ENCODE assay signal across 26 mouse cellular contexts in genomic region chr5:32199136-32199535, GRCm38 (mm10). TPM values are rescaled to one million over a fixed set of nuclear protein-coding genes. Genes with fewer than 3 reads are reported as not detected.
DNase-seq lines count a peak whose midpoint lies in the region; ATAC-seq lines count a peak whose summit lies in the region.
"Had no signal": no experiment of that assay in that cellular context is flagged by ENCODE, and none has a peak within 500 bp of the region (broad histone marks: within the 10 kb centered on the region; RNA-seq: fewer than 3 reads in every experiment).

No protein-coding gene starts in this region.

- no peaks in the 10 kb centered on the region for H3K27me3 ChIP-seq in embryonic facial prominence, embryonic 14.5 days (replicated peaks; ENCODE audit: control insufficient read depth, insufficient read depth, low read length)
- no peaks in the 10 kb centered on the region for H3K27me3 ChIP-seq in embryonic facial prominence, embryonic 10.5 days (replicated peaks; ENCODE audit: low read depth, poor library complexity, severe bottlenecking)
- no peaks in the 10 kb centered on the region for H3K27me3 ChIP-seq in stomach, embryonic 15.5 days (replicated peaks)
- no peaks in the 10 kb centered on the region for H3K27me3 ChIP-seq in liver, embryonic 11.5 days (replicated peaks; ENCODE audit: control insufficient read depth, insufficient read depth, low read length)
- H3K27me3 ChIP-seq: hindbrain, embryonic 12.5 days had no signal

- WGBS in embryonic facial prominence, embryonic 14.5 days: 54% methylated on average over 3 of the region's 3 CpGs
- WGBS in embryonic facial prominence, embryonic 10.5 days: 75% methylated on average over 3 of the region's 3 CpGs
- WGBS in stomach, embryonic 15.5 days: 59% methylated on average over 3 of the region's 3 CpGs
- 50% methylated on average over 3 of the region's 3 CpGs for WGBS in liver, embryonic 11.5 days

- no peak overlapping the region for H3K4me2 ChIP-seq in embryonic facial prominence, embryonic 14.5 days (ENCODE audit: low read depth, low read length)
- no peak overlapping the region for H3K4me2 ChIP-seq in stomach, embryonic 15.5 days
- H3K4me2 ChIP-seq in liver, embryonic 11.5 days: no peak overlapping the region
- H3K4me2 ChIP-seq: hindbrain, embryonic 12.5 days had no signal

- H3K4me1 ChIP-seq in embryonic facial prominence, embryonic 14.5 days (ENCODE audit: control insufficient read depth, insufficient read depth, low read length): no peaks in the 10 kb centered on the region
- peaks cover 9% of the 10 kb centered on the region; the same call in 1 of the 2 replicates for H3K4me1 ChIP-seq in embryonic facial prominence, embryonic 10.5 days
- H3K4me1 ChIP-seq in stomach, embryonic 15.5 days: 0 out of 2 replicates have a peak, but pooled peaks cover 2% of the 10 kb centered on the region
- H3K4me1 ChIP-seq in liver, embryonic 11.5 days (replicated peaks; ENCODE audit: control insufficient read depth, insufficient read depth, low read length): no peaks in the 10 kb centered on the region
- H3K4me1 ChIP-seq: hindbrain, embryonic 12.5 days had no signal

- no peak overlapping the region for H3K27ac ChIP-seq in embryonic facial prominence, embryonic 14.5 days (replicated peaks; ENCODE audit: low read depth, low read length)
- no peak overlapping the region for H3K27ac ChIP-seq in embryonic facial prominence, embryonic 10.5 days (replicated peaks)
- H3K27ac ChIP-seq in stomach, embryonic 15.5 days: peak overlapping the region; percentile 65
- no peak overlapping the region for H3K27ac ChIP-seq in liver, embryonic 11.5 days (ENCODE audit: low read depth, low read length)
- H3K27ac ChIP-seq: hindbrain, embryonic 12.5 days; layer of hippocampus, adult 2 months had no signal

- H3K9ac ChIP-seq in embryonic facial prominence, embryonic 14.5 days (ENCODE audit: low read depth, low read length): no peak overlapping the region
- no peak overlapping the region for H3K9ac ChIP-seq in stomach, embryonic 15.5 days
- H3K9ac ChIP-seq in liver, embryonic 11.5 days (ENCODE audit: low read depth, low read length): no peak overlapping the region
- H3K9ac ChIP-seq: hindbrain, embryonic 12.5 days had no signal

- H3K4me3 ChIP-seq in embryonic facial prominence, embryonic 14.5 days (ENCODE audit: low read depth, low read length): no peak overlapping the region
- H3K4me3 ChIP-seq in embryonic facial prominence, embryonic 10.5 days: no peak overlapping the region
- no peak overlapping the region for H3K4me3 ChIP-seq in stomach, embryonic 15.5 days (replicated peaks)
- no peak overlapping the region for H3K4me3 ChIP-seq in liver, embryonic 11.5 days (ENCODE audit: low read depth, low read length)
- H3K4me3 ChIP-seq: erythroblast, embryonic 14.5 days; hindbrain, embryonic 12.5 days; layer of hippocampus, adult 2 months had no signal

- H3K36me3 ChIP-seq in embryonic facial prominence, embryonic 14.5 days (ENCODE audit: control insufficient read depth, insufficient read depth, low read length): no peaks in the 10 kb centered on the region
- no peaks in the 10 kb centered on the region for H3K36me3 ChIP-seq in embryonic facial prominence, embryonic 10.5 days (replicated peaks)
- no peaks in the 10 kb centered on the region for H3K36me3 ChIP-seq in stomach, embryonic 15.5 days
- H3K36me3 ChIP-seq in liver, embryonic 11.5 days (ENCODE audit: control insufficient read depth, insufficient read depth, low read length): no peaks in the 10 kb centered on the region
- H3K36me3 ChIP-seq: G1E; hindbrain, embryonic 12.5 days had no signal

- H3K9me3 ChIP-seq in embryonic facial prominence, embryonic 14.5 days (ENCODE audit: control insufficient read depth, low read length): no peaks in the 10 kb centered on the region
- no peaks in the 10 kb centered on the region for H3K9me3 ChIP-seq in embryonic facial prominence, embryonic 10.5 days
- H3K9me3 ChIP-seq in stomach, embryonic 15.5 days: no peaks in the 10 kb centered on the region
- no peaks in the 10 kb centered on the region for H3K9me3 ChIP-seq in liver, embryonic 11.5 days (ENCODE audit: control insufficient read depth, low read length)
- H3K9me3 ChIP-seq: G1E; hindbrain, embryonic 12.5 days had no signal

- DNase-seq in embryonic facial prominence, embryonic 14.5 days (ENCODE audit: low spot score): peak; percentile 49
- no peak for DNase-seq in embryonic facial prominence, embryonic 10.5 days (ENCODE audit: low spot score)
- peak; percentile 28 for DNase-seq in thymus, postnatal 25 days
- DNase-seq in spleen, adult 12 weeks (ENCODE audit: low spot score): no peak
- DNase-seq in right cerebral cortex, postnatal 10 days (ENCODE audit: low spot score in 2 of 2): no peak
- DNase-seq in liver, embryonic 11.5 days (ENCODE audit: low spot score): no peak
- DNase-seq: adrenal gland, postnatal 25 days; cerebellum, adult 11-12 months; cerebellum, postnatal 14 days; gastrocnemius, postnatal 14 days; kidney, adult 8-10 months; kidney, postnatal 14 days; layer of hippocampus, postnatal 36 days; lung, adult 2 months; retina, postnatal 1 day; right cerebral cortex, postnatal 4 days had no signal

- no peak for ATAC-seq in embryonic facial prominence, embryonic 14.5 days (ENCODE audit: low read depth)
- peak; percentile 50; the same call in 1 of the 2 replicates for ATAC-seq in common myeloid progenitor, adult 5-6 weeks (replicated peaks; ENCODE audit: low read depth, poor library complexity, severe bottlenecking)
- no peak for ATAC-seq in stomach, embryonic 15.5 days (ENCODE audit: insufficient read depth, low FRiP score, low read depth)
- no peak for ATAC-seq in liver, embryonic 11.5 days (replicated peaks; ENCODE audit: low FRiP score)
- ATAC-seq: CD4-positive, CD25-positive, alpha-beta regulatory T cell, adult 4 months; forebrain, embryonic 14.5 days; inflammation-experienced regulatory T-cells, adult 6 months had no signal

RNA-seq across cellular contexts. Expression of gene Plb1, which starts 33.4 kb away (rescaled TPM):
- 1.5 and 2.4 TPM in 2 replicates for polyA plus RNA-seq in embryonic facial prominence, embryonic 14.5 days (2014; fragmentation: Nextera tagmentation; extraction: Ambion mirVana)
- 0.06 TPM in 1 of 2 replicates, not detected in the other for polyA plus RNA-seq in embryonic facial prominence, embryonic 10.5 days (2016; fragmentation: Nextera tagmentation; extraction: Ambion mirVana)
- not detected in 2 replicates for total RNA-seq in common myeloid progenitor, adult 5-6 weeks (2017)
- polyA plus RNA-seq in stomach, embryonic 15.5 days (2015; fragmentation: Nextera tagmentation; extraction: Ambion mirVana): 0.93 and 0.98 TPM in 2 replicates
- not detected in 2 replicates for polyA plus RNA-seq in liver, embryonic 11.5 days (2014; fragmentation: Nextera tagmentation; extraction: Ambion mirVana)
- total RNA-seq: adrenal gland, postnatal 25 days; megakaryocyte-erythroid progenitor cell, adult 5-6 weeks had no signal
- polyA plus RNA-seq: CD4-positive, CD25-positive, alpha-beta regulatory T cell, adult 4 months; G1E; inflammation-experienced regulatory T-cells, adult 6 months had no signal

Comparison
In these comparisons a context has a peak if more than half of its experiments do, and no peak if none do; other contexts are left out.
1. DNase-seq: peak in embryonic facial prominence, embryonic 14.5 days (single experiment) and thymus, postnatal 25 days (single experiment); none in embryonic facial prominence, embryonic 10.5 days (single experiment), spleen, adult 12 weeks (single experiment), right cerebral cortex, postnatal 10 days (0 of 2) and liver, embryonic 11.5 days (single experiment).